Mouse (Mus musculus): ENCODE measurements around the gene Nolc1. TPM values are rescaled to one million over a fixed set of nuclear protein-coding genes. Genes with fewer than 3 reads are reported as not detected.

Nolc1 gene
- 133 and 149 TPM in 2 replicates for polyA plus RNA-seq (2014; fragmentation: Nextera tagmentation; extraction: Ambion mirVana)

DNA sequence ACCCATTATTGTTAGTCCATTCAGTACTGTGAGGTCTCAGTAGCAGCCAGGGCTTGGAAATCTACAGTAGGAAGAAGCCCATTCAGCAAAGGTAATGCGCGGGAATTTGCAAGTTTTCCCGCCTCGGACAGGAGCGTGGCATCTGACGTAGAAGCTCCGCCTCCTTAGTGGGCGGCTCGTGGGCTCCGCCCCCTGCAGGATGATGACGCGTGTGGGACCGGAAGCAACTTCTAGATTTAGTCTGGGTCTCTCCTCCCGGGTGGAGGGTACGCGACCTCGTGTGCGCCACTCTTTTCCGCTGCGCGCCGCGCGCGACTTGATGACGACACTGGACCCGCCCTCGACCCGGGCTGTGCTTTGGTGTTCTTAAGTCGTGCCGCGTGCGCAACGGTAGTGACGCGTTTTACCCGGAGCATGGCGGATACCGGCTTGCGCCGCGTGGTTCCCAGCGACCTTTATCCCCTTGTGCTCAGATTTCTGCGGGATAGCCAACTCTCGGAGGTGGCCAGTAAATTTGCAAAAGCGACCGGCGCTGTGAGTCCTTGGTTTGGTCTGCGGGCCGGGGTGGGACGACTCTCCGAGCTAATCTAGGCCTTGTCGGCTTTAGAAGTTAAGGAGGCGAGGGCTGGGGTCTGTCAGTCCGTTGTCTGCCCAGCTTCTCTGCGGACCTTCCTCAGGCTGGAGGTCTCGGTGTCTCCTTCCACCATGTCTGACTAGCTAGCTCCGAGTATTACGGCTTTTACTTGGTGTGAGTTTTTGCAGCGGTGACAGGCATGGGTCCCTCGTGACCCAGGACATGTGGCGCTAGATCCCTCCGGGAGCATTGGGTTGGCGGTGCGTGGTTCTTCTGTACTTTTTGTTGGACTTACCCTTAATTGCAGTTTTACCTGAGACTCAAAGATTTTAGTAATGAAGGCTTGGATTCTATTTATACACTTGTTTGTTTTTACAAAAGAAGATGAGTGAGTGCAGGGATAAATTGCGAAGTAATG is at the start of gene Nolc1:
Gene Nolc1 (plus strand): TSS at position 248 of the 992 bp plus-strand sequence.
- peaks cover 10% of the 10 kb centered on the region; the same call in 1 of the 2 replicates for H3K36me3 ChIP-seq (ENCODE audit: control insufficient read depth, insufficient read depth, low read length)
- peak within 1 kb of the TSS; percentile 73 for H3K9ac ChIP-seq (ENCODE audit: low read length)
- peak within 1 kb of the TSS; percentile 84 for H3K4me2 ChIP-seq (ENCODE audit: low read depth, severe bottlenecking)
- H3K4me3 ChIP-seq (ENCODE audit: low read depth, low read length), result peak within 1 kb of the TSS; percentile 92
- H3K4me1 ChIP-seq (ENCODE audit: control insufficient read depth, insufficient read depth, low read length), result peaks cover 4% of the 10 kb centered on the region; the same call in 1 of the 2 replicates
- H3K9me3 ChIP-seq (ENCODE audit: control insufficient read depth, low read length), result no peaks in the 10 kb centered on the region
- no peaks in the 10 kb centered on the region for H3K27me3 ChIP-seq (ENCODE audit: control insufficient read depth, insufficient read depth, low read length)
- DNase-seq (ENCODE audit: low spot score) (peak; percentile 99), ATAC-seq (ENCODE audit: insufficient number of reproducible peaks, low FRiP score, low TSS enrichment, low read depth) (peak; percentile 92)
- peak within 1 kb of the TSS; percentile 18; the same call in 1 of the 2 replicates for H3K27ac ChIP-seq (replicated peaks; ENCODE audit: low read depth, low read length)
- WGBS, result under 1% methylated on average over 66 of the region's 66 CpGs

DNA sequence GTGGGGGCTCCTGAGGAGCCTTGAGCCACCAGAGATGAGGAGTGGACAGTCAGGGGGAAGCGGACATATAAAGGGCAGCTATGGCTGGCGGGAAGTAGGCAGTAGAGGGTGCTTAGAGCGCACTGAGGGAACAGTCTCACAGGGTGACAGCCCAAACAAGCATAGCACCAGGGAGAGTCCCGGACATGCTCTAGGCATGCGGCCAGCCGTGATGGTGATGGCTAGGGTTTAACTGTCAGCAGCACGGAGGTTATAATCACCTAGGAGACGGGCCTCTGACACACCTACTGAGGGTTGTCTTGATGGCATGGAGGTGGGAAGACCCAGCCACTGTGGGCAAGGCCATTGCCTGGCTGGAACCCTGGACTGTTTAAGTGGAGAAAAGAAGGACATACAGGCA is 49.1 kb upstream of the Nolc1 start:
- Histone ChIP-seq H3K36me3 (ENCODE audit: control insufficient read depth, insufficient read depth, low read length) (peaks cover 3% of the 10 kb centered on the region; the same call in 1 of the 2 replicates), H3K27ac (replicated peaks; ENCODE audit: low read depth, low read length) (0 out of 2 replicates have a peak overlapping the region, but pooled peaks have one; percentile 21), H3K9me3 (ENCODE audit: control insufficient read depth, low read length) (no peaks in the 10 kb centered on the region), H3K27me3 (ENCODE audit: control insufficient read depth, insufficient read depth, low read length) (no peaks in the 10 kb centered on the region), H3K9ac (ENCODE audit: low read length) (no peak overlapping the region), H3K4me1 (ENCODE audit: control insufficient read depth, insufficient read depth, low read length) (no peaks in the 10 kb centered on the region), H3K4me2 (ENCODE audit: low read depth, severe bottlenecking) (no peak overlapping the region), H3K4me3 (ENCODE audit: low read depth, low read length) (no peak overlapping the region)
- no peak for ATAC-seq (ENCODE audit: insufficient number of reproducible peaks, low FRiP score, low TSS enrichment, low read depth)
- WGBS, result 65% methylated on average over 8 of the region's 8 CpGs
- DNase-seq (ENCODE audit: low spot score), result no peak

DNA sequence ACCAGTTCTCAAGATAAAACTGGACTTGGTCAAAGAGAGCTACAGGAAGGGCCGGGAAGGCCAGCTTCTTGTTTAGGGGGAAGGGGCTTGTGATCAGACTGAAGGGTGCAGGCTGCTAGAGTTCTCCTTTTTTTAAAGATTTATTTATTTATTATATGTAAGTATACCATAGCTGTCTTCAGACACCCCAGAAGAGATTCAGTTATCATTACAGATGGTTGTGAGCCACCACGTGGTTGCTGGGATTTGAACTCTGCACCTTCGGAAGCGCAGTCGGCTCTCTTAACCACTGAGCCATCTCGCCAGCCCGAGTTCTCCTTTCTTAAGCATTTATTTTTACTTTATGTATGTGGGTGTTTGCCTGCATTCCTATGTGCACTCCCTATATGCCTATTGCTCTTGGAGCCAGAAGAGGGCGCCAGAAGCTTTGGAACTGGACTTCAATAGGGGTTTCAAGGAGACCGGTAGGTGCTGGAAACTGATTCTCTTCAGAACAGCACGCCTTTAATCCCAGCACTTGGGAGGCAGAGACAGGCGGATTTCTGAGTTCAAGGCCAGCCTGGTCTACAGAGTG is 46.8 kb upstream of the Nolc1 start:
- no peaks in the 10 kb centered on the region for H3K4me1 ChIP-seq (ENCODE audit: control insufficient read depth, insufficient read depth, low read length)
- DNase-seq (ENCODE audit: low spot score) (no peak), ATAC-seq (ENCODE audit: insufficient number of reproducible peaks, low FRiP score, low TSS enrichment, low read depth) (no peak)
- no peak overlapping the region for H3K4me2 ChIP-seq (ENCODE audit: low read depth, severe bottlenecking)
- WGBS, result 76% methylated on average over 11 of the region's 11 CpGs
- H3K27ac ChIP-seq (replicated peaks; ENCODE audit: low read depth, low read length), result no peak overlapping the region
- peaks cover 21% of the 10 kb centered on the region; the same call in 1 of the 2 replicates for H3K36me3 ChIP-seq (ENCODE audit: control insufficient read depth, insufficient read depth, low read length)
- H3K4me3 ChIP-seq (ENCODE audit: low read depth, low read length), result no peak overlapping the region
- no peaks in the 10 kb centered on the region for H3K27me3 ChIP-seq (ENCODE audit: control insufficient read depth, insufficient read depth, low read length)
- H3K9me3 ChIP-seq (ENCODE audit: control insufficient read depth, low read length), result no peaks in the 10 kb centered on the region
- no peak overlapping the region for H3K9ac ChIP-seq (ENCODE audit: low read length)

DNA sequence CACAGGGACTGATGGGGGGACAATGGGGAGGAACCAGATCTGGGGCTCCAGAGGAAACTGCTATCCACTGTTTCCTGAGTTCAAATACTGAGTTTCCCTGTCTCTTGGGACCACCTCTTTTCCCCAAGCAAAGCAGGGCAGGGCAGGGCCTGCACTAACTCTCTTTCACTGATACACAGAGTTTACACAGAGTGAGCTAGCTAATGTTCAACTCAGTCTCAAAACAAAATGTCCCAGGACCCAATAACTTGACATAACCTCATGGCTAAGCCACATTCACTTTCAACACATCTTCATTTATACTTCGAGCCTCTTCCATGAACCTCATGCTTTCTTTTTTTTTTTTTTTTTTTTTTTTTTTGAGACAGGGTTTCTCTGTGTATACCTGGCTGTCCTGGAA is 46.0 kb upstream of the Nolc1 start:
- Histone ChIP-seq H3K27me3 (ENCODE audit: control insufficient read depth, insufficient read depth, low read length) (no peaks in the 10 kb centered on the region), H3K36me3 (ENCODE audit: control insufficient read depth, insufficient read depth, low read length) (peaks cover 29% of the 10 kb centered on the region), H3K4me1 (ENCODE audit: control insufficient read depth, insufficient read depth, low read length) (no peaks in the 10 kb centered on the region), H3K9ac (ENCODE audit: low read length) (no peak overlapping the region), H3K4me2 (ENCODE audit: low read depth, severe bottlenecking) (no peak overlapping the region), H3K27ac (replicated peaks; ENCODE audit: low read depth, low read length) (no peak overlapping the region), H3K4me3 (ENCODE audit: low read depth, low read length) (no peak overlapping the region), H3K9me3 (ENCODE audit: control insufficient read depth, low read length) (no peaks in the 10 kb centered on the region)
- DNase-seq (ENCODE audit: low spot score), result no peak
- ATAC-seq (ENCODE audit: insufficient number of reproducible peaks, low FRiP score, low TSS enrichment, low read depth), result no peak
- 96% methylated on average over 1 of the region's 1 CpGs for WGBS

DNA sequence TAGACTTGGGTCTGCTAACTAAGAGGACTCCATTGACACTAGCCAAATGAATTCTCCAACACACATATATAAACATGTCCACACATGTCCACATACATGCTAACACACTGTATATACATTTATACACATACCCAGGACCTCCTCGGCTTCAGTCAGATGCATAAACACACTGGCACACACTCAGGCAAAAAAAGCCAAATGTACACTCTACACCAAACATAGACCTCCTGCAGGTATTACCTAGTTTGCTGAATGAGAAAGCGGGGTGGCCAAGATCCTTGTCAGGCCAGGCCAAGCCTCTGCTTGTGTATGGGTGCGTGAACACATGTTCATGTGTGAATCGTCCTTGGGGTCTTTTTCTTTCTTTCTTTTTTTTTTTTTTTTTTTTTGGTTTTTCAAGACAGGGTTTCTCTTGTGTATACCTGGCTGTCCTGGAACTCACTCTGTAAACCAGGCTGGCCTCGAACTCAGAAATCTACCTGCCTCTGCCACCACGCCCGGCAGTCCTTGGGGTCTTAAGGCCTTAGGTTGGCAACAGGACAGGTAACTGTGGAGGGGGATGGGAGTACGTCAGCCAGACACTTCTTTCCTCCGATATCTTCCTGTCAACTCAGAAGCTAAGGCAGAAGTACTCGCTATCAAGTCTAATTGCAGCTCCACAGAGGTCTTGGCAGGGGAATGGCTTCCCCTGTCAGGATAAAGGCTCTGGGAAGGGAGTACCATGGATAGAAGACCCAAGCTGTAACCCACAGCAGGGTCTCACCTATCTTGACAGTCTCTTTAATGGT is 45.3 kb upstream of the Nolc1 start:
- ATAC-seq (ENCODE audit: insufficient number of reproducible peaks, low FRiP score, low TSS enrichment, low read depth), result no peak
- DNase-seq (ENCODE audit: low spot score), result no peak
- no peak overlapping the region for H3K4me2 ChIP-seq (ENCODE audit: low read depth, severe bottlenecking)
- no peaks in the 10 kb centered on the region for H3K4me1 ChIP-seq (ENCODE audit: control insufficient read depth, insufficient read depth, low read length)
- H3K27me3 ChIP-seq (ENCODE audit: control insufficient read depth, insufficient read depth, low read length), result no peaks in the 10 kb centered on the region
- H3K4me3 ChIP-seq (ENCODE audit: low read depth, low read length), result no peak overlapping the region
- WGBS, result 95% methylated on average over 10 of the region's 10 CpGs
- no peak overlapping the region for H3K27ac ChIP-seq (replicated peaks; ENCODE audit: low read depth, low read length)
- no peak overlapping the region for H3K9ac ChIP-seq (ENCODE audit: low read length)
- no peaks in the 10 kb centered on the region for H3K9me3 ChIP-seq (ENCODE audit: control insufficient read depth, low read length)
- H3K36me3 ChIP-seq (ENCODE audit: control insufficient read depth, insufficient read depth, low read length), result peaks cover 37% of the 10 kb centered on the region

DNA sequence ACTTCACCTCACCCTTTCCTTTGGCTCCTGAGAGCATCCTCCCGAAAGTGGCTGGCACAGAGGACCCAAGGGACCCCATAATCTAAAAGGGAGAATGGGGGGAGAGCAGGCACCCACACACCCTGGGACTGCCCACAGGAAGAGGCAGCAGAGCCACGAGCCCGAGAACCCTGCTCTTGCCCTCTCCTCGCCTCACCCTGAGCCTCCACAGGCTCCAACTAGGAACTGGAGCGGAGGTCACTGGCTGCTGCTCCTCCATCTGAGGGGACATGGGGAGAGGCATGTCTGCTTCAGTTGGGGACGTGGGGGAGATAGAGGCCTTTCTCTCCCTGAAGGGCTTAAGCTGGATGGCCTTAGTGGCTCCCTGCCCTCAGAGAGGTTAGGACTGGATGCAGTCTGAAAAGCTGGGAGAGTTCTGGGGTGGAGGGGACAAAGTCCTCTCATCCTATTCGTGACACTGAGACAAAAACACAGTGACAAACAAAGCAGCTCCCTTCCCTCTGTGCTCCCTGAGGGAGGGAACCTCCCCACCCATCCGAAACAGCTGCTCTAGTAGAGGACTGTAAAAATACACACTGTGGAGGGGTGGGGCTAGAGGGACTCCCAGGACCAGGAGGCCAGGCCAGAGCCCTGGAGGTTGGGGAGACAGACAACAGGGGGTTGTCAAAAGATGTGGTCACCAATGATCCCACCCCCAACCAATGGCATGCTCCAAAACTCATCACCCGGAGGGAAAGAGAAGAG is 43.8 kb upstream of the Nolc1 start:
- Histone ChIP-seq H3K4me2 (ENCODE audit: low read depth, severe bottlenecking) (no peak overlapping the region), H3K4me3 (ENCODE audit: low read depth, low read length) (no peak overlapping the region), H3K9me3 (ENCODE audit: control insufficient read depth, low read length) (no peaks in the 10 kb centered on the region), H3K27me3 (ENCODE audit: control insufficient read depth, insufficient read depth, low read length) (no peaks in the 10 kb centered on the region), H3K9ac (ENCODE audit: low read length) (no peak overlapping the region), H3K36me3 (ENCODE audit: control insufficient read depth, insufficient read depth, low read length) (peaks cover 47% of the 10 kb centered on the region), H3K27ac (replicated peaks; ENCODE audit: low read depth, low read length) (no peak overlapping the region), H3K4me1 (ENCODE audit: control insufficient read depth, insufficient read depth, low read length) (no peaks in the 10 kb centered on the region; the same call in none of the 2 replicates)
- WGBS, result 83% methylated on average over 9 of the region's 9 CpGs
- no peak for ATAC-seq (ENCODE audit: insufficient number of reproducible peaks, low FRiP score, low TSS enrichment, low read depth)
- DNase-seq (ENCODE audit: low spot score), result no peak

DNA sequence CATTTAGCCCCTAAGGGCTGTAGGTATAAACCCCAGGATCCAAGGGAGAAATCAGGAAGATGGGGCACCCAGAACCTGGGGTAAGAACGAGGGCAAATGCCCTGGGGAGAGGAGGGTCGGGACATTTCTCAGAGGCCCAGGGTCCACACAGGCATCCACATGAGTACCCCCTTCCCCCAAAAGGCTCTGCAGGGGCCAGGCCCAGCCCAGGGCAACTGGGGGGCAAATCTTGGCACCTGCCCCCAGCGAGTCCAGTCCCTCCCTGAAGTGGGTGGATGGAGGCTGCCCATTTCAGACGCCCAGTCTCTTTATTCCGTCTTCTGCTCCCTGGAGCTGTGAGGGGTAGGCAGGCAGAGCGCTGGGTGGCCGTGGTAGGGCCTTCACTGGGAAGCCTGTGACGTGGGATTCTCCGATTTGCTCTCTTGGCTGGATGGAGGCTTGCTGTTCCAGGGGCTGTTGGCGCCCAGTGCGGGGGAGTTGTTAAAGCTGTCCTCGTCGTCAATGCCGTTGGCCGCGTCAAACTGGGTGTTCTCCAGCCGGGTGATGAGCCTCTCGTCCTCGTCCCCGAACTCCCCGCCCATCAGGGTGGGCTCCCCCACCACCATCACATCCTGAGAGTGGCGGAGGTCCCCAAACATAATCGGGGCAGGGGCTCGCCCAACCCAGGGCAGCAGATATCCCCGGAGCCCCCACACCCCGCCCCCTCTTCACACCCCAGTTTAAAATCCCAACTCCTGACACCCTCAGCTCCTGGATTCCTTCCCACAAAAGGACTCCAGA is 42.7 kb upstream of the Nolc1 start:
- H3K4me1 ChIP-seq (ENCODE audit: control insufficient read depth, insufficient read depth, low read length), result peaks cover 10% of the 10 kb centered on the region
- DNase-seq (ENCODE audit: low spot score) (no peak), ATAC-seq (ENCODE audit: insufficient number of reproducible peaks, low FRiP score, low TSS enrichment, low read depth) (no peak)
- WGBS, result 84% methylated on average over 21 of the region's 26 CpGs
- no peaks in the 10 kb centered on the region for H3K27me3 ChIP-seq (ENCODE audit: control insufficient read depth, insufficient read depth, low read length)
- H3K9me3 ChIP-seq (ENCODE audit: control insufficient read depth, low read length), result no peaks in the 10 kb centered on the region
- no peak overlapping the region for H3K27ac ChIP-seq (replicated peaks; ENCODE audit: low read depth, low read length)
- peaks cover 47% of the 10 kb centered on the region for H3K36me3 ChIP-seq (ENCODE audit: control insufficient read depth, insufficient read depth, low read length)
- no peak overlapping the region for H3K9ac ChIP-seq (ENCODE audit: low read length)
- no peak overlapping the region for H3K4me3 ChIP-seq (ENCODE audit: low read depth, low read length)
- H3K4me2 ChIP-seq (ENCODE audit: low read depth, severe bottlenecking), result no peak overlapping the region
